4 mouse cellular contexts compared by ENCODE assay signal in the genomic region with DNA sequence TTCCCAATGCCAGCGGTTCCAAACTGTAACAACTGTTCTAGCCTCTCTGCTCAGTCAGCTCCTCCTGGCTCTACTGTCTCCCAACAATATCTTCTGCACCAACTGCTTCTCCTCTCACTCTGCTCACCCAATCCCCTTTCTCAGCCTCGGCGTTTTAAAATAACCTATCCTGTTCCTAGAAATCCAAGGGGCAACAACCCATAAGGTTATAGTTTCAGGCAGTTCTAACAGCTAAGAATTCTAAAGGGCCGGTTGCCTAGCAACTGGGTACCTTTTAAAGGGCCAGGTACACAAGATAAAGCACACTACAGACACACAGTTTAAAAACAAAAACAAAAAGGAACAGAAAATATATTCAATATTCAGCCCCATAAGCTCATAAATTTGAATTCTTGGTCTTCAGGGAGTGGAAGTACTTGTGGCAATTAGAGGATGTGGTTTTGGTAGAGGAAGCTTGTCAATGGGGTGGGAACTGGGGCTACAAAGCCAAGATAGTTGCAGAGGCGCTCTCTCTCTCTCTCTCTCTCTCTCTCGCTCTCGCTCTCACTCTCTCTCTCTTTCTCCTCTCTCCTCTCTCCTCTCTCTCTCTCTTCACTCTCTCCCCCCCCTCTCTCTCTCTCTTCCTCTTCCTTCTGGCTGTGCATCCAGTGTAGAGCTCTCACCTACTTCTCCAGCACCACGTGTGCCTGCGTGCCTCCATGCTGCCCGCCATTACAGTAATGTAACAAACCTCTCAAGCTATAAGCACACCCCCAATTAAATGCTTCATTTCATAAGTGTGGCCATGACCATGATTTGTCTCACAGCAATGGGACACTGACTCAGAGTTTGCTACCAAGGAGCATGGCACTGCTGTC. TPM values are rescaled to one million over a fixed set of nuclear protein-coding genes. Genes with fewer than 3 reads are reported as not detected.
"Had no signal": no experiment of that assay in that cellular context is flagged by ENCODE, and none has a peak within 500 bp of the region (broad histone marks: within the 10 kb centered on the region; RNA-seq: fewer than 3 reads in every experiment).

No protein-coding gene starts in this region.

RNA-seq across cellular contexts. Expression of a gene that starts 9.1 kb away (rescaled TPM):
- total RNA-seq: layer of hippocampus, adult 2 months; layer of hippocampus, postnatal 10 days had no signal
- polyA plus RNA-seq: myocyte had no signal

RNA-seq across cellular contexts. Expression of a gene that starts 54.4 kb away (rescaled TPM):
- polyA plus RNA-seq: midbrain, embryonic 14.5 days had no signal
